Mouse (Mus musculus): ENCODE measurements around the gene Mcf2l.

DNA sequence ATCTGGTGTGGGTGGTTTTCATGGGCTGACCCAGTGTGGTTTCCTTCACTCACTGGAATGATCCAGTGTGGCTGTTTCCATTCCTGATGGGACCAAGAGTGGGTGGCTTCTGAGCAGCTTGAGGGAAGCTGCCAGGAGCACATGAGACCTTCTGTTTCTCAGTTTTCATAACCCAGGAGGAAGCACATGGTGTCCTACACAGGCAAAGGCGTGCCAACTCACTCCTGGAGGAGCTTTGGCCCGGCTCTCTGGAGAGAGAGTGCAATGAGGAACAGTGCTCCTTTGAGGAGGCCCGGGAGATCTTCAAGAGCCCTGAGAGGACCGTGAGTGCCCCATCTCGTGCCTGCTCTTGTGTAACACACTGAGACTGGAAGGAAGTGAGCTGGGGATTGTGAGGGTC lies 154.9 kb downstream of the Mcf2l start:
- no peak for TF ChIP-seq GATA2 (IDR thresholded peaks at IDR 0.05; ENCODE audit: borderline replicate concordance, low read depth, low read length)
- no peak for TF ChIP-seq CTCF (IDR thresholded peaks at IDR 0.05; ENCODE audit: low read depth, low read length)
- TF ChIP-seq GATA1 (IDR thresholded peaks at IDR 0.05; ENCODE audit: borderline replicate concordance, low read length): no peak

Measured in G1E (cell line).